Mouse (Mus musculus): ENCODE data around the gene Jazf1.

GRCm38 (mm10) chr6:52869252-52869651 is 199.2 kb downstream of the Jazf1 start:
- TF ChIP-seq POLR2A (IDR thresholded peaks at IDR 0.05; ENCODE audit: control insufficient read depth, extremely low read depth, insufficient read depth, low read length, poor library complexity) (no peak), CTCF (IDR thresholded peaks at IDR 0.05; ENCODE audit: borderline replicate concordance, control insufficient read depth, extremely low read depth, insufficient read depth, low read length, poor library complexity) (no peak)
